Mouse (Mus musculus) Muller cell, postnatal 12 days (primary cell): ENCODE measurements around the gene Cpne6.

Source experiments
- DNase-seq: peaks from one replicate; pipeline ENCODE4 v3.0.0-alpha.2; 2015; ENCODE audit errors: inconsistent ontology term

Gene Cpne6

DNA sequence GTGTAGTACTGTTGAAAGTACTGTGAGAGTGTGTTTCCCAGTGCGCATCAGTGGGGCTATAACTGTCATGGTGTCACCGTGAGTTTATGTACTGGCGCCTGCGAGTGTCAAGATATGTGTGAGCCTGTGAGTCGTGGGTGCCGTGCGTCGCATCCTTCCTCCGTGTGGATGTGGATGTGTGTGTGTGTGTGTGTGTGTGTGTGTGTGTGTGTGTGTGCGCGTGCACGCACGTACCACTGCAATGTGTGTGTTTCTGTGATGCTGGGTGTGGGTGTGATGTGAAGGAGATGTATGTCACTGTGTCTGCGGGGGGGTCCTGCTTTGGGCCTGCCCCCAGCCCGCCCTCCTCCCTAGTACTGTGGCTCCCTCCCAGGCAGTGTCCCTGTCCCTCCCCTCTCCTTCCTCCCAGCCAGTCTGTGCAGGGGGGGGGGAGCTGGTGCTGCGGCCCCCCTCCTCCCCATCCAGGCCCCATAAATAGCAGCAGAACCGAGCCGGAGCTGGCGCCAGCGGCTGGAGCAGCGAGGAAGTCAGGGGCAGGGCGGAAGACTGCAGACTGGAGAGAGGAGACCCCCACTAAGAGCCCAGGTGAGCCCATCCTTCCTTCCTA is at the start of gene Cpne6:
Gene Cpne6, plus strand, starts transcription at position 321 of the 607 bp plus-strand sequence.
- DNase-seq = no peak

DNA sequence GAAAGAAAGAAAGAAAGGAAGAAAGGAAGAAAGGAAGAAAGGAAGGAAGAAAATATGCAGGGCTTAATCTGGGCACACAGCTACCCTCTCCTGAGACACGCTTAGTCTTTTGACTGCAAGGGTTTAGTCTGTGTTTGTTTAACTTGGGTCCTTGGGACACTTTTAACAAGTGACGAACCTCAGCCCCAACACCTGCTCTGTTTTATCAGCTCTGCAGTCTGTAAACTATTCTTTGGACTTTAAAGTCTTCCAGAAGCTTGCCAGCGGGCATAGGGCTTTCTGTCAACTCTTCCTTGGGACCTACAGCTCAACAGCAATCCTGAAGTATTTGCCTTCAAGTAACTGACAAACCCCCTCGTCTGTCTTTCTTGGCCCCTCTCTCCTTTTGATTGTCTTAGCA is 48.5 kb upstream of the Cpne6 start:
- DNase-seq = no peak

DNA sequence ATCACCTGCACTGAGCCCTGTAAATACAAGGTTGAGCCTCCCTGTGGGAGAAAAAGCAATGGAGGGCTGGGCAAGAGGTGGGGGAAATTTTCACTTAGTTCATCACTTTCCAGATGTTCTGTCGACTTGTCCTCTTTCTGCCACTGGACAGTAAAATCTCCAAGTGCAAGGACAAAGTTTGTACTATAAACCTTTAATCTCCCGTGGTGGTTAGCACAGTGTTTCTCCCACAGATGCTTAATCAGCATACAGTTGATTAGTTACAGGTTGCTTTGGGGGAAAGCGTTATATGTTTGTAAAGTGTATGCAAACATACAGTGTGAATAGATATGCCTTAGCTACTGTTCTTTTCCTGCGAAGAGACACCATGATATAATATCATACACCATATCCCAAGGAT is 43.8 kb upstream of the Cpne6 start:
- DNase-seq = no peak

DNA sequence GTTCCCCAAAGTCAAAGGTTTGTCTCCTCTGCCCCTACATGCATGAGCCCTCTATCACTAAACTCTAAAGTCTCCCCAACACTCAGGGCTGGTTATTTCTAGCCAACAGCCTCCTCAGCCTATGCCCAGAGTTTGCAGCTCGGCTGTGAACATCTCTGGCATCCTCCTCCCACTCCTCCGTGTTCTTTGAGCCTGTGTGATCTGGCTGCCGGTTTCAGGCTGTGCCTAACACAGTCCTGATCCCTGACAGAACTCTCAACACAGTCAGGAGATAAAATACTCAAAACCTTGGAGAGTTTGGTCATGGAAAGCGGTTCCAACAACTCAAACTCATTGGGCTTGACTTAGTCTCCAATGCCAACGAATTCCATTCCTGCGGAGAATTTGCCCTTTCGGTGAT is 43.1 kb upstream of the Cpne6 start:
- DNase-seq = no peak

DNA sequence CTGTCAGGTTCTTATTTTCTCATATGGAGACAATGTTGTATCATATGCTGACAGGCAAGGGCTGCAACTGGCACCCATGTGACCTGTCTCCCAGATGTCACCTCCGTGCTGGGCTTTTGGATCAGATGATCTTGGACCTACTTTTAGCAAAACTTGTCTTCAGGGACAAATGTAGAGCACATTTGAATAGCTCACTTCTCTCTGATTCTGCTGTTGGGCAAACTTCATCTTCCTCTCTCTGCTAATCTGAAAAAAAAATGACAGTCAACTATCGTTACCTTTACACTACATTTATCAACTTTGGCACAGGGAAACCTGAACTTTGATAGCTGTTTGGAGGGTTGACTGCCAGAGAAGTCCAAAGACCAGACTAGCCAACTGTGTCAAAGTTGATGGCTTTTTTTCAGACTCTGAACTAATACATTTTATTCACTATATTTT is 41.9 kb upstream of the Cpne6 start:
- DNase-seq = no peak

DNA sequence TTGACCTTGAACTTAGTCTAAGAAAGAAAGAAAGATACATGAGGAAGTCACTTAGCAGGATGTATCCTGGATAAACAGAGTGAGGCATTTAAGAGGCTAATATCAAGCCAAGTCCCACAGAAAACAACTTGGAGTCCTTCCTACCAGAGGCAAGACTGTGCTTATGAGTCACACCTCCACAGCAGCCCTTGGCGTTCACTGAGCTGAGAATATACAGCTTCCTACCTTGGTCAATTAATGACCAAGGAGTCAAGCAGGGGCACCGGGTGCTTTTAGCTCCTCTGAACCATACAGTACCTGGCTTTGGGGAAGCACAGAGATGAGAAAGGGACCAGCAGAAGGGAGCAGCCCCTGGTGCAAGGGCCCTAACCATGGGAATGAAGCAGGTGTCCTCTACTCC is 41.2 kb upstream of the Cpne6 start:
- no peak for DNase-seq

DNA sequence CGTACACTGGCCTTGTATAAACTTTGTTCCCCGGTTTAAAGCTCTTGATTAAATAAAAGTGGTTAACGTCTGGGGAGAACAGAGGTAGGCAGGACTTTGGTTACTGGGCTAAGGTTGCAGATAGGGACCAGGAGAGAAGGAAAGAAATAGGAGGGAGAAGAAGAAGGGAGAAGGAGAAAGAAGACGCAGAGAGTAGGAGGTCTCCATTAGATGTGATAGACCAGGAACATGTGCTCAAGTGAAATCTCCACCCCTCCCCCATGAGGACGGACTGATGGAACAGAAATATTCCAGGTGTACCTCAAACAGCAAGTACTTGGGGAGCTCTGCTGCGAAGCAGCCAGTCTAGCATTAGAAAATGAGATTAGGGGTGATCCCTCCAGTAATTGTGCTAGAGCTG is 40.4 kb upstream of the Cpne6 start:
- DNase-seq = no peak

DNA sequence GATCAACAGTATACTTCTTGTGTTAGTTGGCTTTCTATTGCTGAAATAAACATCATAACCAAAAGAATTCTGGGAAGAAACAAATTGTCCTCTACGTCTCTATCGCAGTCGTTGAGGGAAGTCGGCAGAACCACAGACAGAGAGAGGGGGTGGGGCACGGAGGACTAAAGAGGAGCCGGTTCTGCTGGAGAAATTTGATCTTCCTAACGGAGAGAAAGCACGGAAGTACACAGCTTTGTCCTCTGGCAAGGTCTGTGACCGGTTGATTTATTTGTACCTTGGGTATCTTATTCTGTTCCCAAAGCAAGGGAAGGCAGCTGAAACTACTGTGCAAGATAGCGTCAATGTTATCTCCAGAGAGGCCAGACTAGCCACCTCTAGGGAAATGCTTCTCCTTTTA is 39.4 kb upstream of the Cpne6 start:
- DNase-seq = no peak

DNA sequence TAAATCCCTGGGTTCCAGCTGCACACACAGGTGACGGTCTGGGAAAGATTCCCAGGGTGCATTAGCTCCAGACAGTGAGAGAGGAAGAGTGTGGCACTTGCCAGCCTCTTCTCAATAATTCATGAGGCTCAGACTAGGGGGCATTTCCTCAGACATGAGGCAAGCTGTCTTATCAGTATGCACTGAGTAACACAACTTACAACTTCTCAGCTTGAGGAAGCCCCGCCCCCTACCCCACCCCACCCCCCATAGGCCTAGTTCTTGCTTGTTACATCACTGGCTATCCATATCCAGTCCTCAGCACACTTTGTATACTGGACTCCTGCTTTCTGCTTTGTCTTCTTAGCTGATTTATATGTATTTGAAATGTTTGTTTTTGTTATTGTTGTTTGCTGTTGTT is 34.6 kb upstream of the Cpne6 start:
- no peak for DNase-seq

DNA sequence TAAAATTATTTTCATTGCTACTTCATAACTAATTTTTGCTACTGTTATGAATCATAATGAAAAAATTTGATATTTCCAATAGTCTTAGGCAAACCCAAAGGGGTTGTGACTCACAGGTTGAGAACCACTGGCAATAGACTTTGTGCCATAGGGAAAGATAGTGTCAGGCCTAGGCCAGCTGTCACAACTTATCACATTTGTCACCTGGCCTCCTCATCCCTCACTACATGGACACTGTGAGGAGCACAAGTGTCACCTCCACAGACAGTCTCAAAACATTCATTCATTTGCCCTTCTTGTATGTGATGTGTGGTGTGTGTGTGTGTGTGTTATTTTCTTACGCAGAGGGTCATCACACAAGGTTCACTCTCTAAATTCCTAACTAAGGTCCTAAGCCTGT is 32.8 kb upstream of the Cpne6 start:
- DNase-seq = no peak

DNA sequence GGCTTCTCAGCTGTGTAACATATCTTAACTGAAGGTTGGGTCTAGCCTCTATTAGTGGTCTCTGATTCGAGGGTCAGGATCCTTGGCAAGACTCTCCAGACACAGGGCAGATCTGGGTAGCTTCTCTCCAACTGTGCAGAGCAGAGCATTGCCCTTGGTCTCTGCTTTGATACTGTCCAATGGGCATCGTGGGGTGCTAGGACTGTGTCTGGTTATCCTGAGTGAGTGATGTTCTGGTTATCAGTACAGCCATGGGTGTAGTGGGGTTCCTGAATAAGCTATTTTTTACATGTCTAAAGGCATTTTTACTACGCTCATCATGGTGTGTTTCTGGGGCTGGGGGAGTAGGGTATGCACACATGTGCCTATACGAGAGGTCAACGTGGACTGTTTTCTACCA is 32.4 kb upstream of the Cpne6 start:
- DNase-seq = no peak

DNA sequence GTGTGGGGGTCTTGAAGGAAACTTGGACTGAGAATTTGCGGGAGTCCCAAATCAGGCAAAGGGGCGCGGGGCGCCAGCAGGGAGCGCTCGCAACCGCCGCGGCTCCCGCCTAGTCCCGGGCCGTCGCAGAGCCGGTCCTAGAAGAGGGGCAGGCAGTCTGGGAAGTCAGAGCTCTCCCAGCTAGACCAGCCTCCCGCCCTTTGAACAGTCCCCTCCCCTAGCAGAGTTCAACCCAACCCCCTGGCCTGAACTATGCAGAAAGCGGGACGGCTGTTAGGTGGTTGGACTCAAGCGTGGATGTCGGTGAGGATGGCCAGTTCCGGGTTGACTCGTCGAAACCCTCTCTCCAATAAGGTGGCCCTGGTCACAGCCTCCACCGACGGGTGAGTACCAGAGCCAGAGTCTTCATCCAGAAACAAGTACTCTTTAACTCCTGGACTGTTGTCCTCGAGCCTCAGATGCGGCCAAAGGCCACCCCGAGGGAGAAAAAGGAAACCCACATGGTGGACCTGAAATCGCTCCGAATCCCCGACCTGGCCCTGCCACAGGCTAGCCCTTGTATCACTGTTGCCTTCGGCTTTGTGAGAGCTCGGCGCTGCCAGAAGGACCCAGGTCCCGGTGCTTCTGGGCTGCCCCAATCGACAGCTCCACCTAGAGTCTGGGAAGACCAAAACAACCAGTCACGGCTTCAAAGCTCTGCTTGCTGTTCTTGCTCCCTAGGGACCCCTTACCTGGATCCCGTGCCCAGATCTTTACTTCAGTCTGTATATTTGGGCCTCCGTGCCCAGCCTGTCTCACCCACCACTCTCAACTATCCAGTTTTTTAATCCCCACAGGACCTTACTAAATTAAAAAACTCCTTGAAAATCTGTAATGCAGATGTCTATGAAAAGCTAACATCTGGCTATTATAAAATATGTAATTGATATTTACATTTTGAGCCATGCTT is 31.3 kb upstream of the Cpne6 start, which contains the start of gene Dhrs4:
Gene Dhrs4, plus strand, starts transcription at position 108 of the 949 bp plus-strand sequence.
- peak; percentile 87 for DNase-seq

DNA sequence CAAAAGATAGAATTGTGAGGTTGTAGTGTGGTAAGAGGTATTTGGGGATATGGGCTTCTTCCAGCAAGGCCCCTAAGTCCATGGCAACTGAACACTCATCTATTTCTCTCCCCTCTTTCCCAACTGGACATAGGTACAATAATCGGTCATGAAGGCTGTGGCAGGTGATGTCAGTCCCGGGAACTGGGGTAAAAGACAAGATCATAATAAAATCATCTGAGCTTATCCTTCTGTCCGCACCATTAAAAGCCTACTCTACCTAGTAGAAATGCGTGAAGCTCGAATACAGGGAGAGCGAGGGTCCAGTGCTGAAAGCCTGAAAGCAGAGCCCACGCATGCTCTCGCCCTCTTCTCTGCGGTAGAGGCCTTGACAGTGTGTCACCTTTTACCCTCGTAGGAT is 30.6 kb upstream of the Cpne6 start:
- DNase-seq = no peak

DNA sequence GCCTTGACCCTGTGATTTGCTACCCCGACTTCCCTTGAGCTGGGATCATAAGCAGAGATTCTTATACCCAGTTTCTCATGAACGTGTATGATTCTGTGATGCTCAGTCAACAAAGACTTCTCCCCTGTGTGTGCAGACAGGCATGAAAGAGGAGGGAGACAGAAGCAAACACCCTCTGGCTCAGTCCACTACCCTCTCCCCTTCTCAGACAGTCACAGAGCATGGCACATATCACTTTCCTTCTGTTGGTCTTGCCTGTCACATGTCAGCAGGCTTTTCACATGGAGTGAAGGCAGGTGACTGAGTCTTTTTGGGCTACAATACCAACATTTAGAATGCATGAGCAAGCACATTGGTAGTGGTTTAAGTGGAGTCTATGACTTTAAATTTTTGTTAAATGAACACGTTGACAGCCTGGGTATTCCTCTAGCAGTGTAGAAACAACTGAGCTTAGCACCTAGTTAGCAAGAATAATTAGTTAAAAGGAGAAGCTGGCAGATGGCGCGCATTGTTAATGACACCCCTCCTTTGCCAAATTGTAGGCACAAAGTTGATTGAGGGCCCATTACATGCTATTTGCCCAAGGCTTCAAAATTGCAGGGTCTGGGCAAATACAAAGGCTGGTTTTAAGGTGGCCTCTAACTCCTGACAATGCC is 25.7 kb upstream of the Cpne6 start:
- DNase-seq = no peak

DNA sequence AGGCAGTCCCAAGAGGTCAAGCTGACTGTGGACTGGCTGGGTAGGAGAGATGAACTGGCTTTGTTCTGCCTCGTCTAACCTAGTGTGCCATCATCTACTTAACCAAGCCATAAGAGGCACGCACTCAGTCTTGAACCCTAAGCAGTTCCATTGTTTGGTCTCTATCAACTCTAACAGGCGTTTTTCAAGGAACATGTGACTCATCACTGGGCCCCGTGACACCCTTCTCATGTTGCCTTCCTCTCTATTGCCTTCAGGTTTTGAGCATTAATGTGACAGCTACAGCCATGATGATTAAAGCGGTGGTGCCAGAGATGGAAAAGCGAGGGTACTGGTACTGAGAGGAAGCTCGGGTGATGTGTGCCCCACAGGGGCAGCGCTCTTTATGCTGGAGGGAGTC is 23.4 kb upstream of the Cpne6 start:
- no peak for DNase-seq

DNA sequence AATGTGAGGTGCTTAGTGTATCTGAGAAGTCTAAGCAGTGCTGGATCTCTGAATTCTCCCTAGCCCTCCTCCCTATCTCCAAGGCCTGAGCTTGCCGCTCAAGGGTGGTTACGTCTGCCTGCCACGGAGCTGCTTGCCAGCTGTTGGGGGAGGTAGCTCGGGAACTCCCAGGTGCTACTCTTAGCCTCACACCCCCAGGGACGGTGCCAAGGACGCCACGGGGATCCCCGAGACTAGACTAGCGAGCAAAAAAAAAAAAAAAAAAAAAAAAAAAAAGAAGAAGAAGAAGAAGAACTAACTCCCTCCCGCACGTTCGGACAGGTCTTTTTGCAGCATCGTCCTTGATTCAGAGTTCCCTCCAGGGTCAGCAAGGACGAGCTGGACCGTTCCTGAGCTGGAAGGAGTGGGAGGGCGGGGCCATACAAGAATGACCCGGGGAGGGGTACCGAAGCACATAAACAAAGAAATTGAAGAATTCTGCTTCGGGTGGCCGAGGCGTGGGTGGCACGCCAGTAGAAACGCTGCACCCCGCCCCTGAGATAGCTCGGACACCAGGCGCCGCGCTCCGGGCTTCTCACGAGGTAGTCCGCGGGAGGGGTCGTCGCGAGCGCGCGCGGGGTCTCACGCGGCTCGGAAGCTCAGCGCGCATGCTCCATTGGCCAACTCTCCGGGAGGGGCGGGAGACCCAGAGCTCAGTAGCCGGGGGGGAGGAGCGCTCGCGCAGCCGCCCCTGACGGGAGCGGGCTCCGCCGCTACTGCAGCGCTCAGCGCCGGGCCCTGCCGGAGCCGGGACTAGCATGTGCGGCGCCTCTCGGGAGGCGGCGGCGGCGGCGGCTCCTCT is 19.7 kb upstream of the Cpne6 start, which contains the start of gene Carmil3:
Gene Carmil3, plus strand, starts transcription at position 291 of the 841 bp plus-strand sequence.
- DNase-seq = peak; percentile 75

DNA sequence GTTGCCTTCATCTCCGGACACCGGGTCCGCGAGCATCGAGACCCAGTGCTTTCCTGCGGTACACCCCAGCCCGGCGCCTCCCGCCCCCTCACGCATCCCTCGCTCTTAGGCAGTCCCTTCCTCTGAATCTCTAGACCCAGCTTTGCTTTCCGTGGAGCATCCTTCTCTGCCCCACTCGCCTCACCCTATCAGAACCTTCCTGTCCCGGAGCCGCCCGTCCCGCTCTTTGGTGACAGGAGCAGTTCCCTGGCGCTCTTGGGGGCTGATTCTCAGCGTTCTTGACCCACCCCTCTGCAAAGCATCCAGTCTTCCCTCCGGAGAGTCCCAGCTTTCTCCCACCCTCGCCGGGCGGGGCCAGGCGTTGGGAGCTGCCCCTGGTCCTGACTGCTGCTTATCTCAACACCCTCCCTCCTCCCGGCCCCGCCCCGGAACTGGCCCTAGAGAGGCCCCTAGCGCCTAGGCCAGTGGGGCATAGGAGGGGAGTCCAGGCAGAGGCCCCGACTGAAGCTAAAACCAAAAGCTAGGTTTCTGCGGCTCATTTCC is 18.9 kb upstream of the Cpne6 start:
- peak; percentile 79 for DNase-seq

DNA sequence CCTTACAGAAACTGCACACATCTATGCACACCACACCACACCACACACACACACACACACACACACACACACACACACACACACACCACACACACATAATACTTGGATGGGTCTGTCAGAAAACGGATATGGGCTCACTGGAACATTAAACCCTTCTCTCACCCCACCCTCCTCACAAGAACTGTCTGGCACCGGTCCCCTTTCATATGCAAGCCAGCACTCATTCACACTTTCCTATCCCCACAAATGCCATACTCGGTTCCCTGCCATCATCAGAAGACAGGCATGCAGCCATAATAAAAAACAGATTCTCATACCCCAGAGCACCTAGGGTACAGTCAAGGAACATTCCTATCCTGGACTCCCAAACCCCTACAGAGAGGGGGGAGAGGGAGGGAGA is 18.1 kb upstream of the Cpne6 start:
- DNase-seq = no peak

DNA sequence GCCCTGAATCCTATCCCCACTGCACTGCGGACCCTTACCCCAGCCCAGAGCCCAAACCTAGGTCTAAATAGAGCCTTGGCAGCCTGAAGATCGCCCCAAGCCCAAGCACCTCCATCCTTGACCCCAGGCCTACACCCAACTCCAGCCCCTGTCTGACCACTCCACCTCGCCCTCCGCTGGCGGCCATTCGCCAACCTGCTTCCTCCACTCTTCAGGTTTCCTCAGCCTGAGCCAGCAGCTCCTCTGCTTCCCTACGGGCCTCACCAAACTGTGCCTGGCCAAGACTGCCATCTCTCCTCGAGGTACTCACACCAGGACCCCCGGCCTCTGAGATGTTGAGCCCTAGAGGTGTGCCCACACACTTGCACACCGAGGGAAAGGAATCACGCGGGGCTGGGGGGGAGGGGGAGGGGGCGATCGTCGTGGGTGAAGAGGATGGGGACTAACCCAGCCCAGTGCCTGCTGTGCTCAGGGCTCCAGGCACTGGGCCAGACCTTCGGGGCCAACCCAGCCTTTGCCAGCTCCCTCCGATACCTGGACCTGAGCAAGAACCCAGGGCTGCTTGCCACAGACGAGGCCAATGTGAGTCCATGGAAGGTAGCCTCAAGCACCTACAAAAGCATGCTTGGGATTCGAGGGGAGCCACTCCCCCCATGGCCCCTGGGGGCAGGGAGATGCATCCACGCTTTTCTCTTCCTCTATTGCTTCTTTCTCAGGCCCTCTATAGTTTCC is 14.6 kb upstream of the Cpne6 start:
- DNase-seq = no peak

DNA sequence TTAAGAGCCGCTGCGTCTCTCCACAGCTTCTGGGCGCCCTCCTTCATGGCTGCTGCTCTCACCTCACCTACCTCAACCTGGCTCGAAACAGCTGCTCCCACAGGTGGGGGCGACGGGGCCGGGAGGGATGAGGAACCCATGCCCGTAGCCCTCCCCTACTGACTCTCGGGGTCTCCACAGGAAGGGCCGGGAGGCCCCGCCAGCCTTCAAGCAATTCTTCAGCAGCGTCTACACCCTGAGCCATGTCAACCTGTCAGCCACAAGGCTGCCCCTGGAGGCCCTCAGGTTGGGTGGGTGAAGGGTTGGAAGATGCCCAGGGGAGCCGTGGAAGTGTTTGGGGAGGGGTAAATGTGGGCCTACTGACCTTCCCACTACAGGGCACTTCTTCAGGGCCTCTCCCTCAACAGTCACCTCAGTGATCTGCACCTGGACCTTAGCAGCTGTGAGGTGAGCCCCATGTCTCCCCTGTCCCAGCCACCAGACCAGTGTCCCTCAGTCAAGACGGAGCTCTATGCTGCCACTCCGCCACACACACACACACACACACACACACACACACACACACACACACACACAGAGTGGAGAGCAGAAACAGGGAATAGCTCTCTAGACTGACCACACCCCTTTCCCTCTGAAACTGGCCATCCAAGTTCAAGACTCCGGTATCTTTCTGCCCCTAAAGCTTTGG is 13.3 kb upstream of the Cpne6 start:
- DNase-seq = no peak
